Mouse (Mus musculus) MEL (cell line): ENCODE data around the gene Ppp1r3e. TPM values are rescaled to one million over a fixed set of nuclear protein-coding genes. Genes with fewer than 3 reads are reported as not detected.
A peak's percentile ranks its signal among the peaks of the same experiment; 100 is the strongest.

Experiments used
- DNase-seq: peaks from one replicate; pipeline ENCODE4 v3.0.0; 2011; ENCODE audit warnings: low read depth, low spot score
- H3K27ac ChIP-seq: 2 replicates; pipeline ENCODE4 v1.5.1; 2012; ENCODE audit warnings: low read depth, mild to moderate bottlenecking, control low read depth, low read length, moderate library complexity; ENCODE audit not compliant: control insufficient read depth
- H3K27me3 ChIP-seq, 2 experiments: fragments of 150-350 bp in 1 of 2; sonication (generic) in 1 of 2; 2 replicates each; pipeline ENCODE4 v1.6.1; 2012; ENCODE audit warnings: low read length in 2 of 2, mild to moderate bottlenecking in 2 of 2, improper control_type of control experiment in 1 of 2, moderate library complexity in 1 of 2; ENCODE audit not compliant: insufficient read depth in 2 of 2, control insufficient read depth in 1 of 2
- H3K36me3 ChIP-seq, 2 experiments: 2 replicates each; pipeline ENCODE4 v1.6.1; 2012 to 2014; ENCODE audit warnings: low read length in 2 of 2, improper control_type of control experiment in 1 of 2, inconsistent platforms in 1 of 2, mild to moderate bottlenecking in 1 of 2; ENCODE audit not compliant: insufficient read depth in 2 of 2, control insufficient read depth in 1 of 2
- H3K4me1 ChIP-seq, 2 experiments: fragments of 150-350 bp in 1 of 2; sonication (generic) in 1 of 2; 2 replicates each; pipeline ENCODE4 v1.6.1; 2012; ENCODE audit warnings: low read length in 2 of 2, improper control_type of control experiment in 1 of 2, mild to moderate bottlenecking in 1 of 2; ENCODE audit not compliant: insufficient read depth in 2 of 2, control insufficient read depth in 1 of 2
- H3K4me3 ChIP-seq, 2 experiments: fragments of 150-350 bp in 1 of 2; sonication (generic) in 1 of 2; 2 replicates each; pipeline ENCODE4 v1.5.1; 2012; ENCODE audit warnings: low read depth in 2 of 2, low read length in 2 of 2, mild to moderate bottlenecking in 2 of 2, moderate library complexity in 2 of 2, control low read depth in 1 of 2, improper control_type of control experiment in 1 of 2; ENCODE audit not compliant: control insufficient read depth in 1 of 2, insufficient read depth in 1 of 2
- H3K79me2 ChIP-seq: 2 replicates; pipeline ENCODE4 v1.6.1; 2012; ENCODE audit warnings: mild to moderate bottlenecking, low read length, moderate library complexity; ENCODE audit not compliant: control insufficient read depth, poor library complexity, insufficient read depth
- H3K9ac ChIP-seq: 2 replicates; pipeline ENCODE4 v1.6.1; 2012; ENCODE audit warnings: low read depth, mild to moderate bottlenecking, control low read depth, low read length, moderate library complexity; ENCODE audit not compliant: control insufficient read depth, poor library complexity, severe bottlenecking
- H3K9me3 ChIP-seq: fragments of 150-350 bp; sonication (generic); replicated peaks from 2 replicates; pipeline ENCODE4 v1.6.1; 2012; ENCODE audit warnings: mild to moderate bottlenecking, low read length, improper control_type of control experiment, moderate library complexity; ENCODE audit not compliant: insufficient read depth
- CTCF ChIP-seq, 3 experiments: IDR thresholded peaks in 2 of 3; conservative IDR thresholded peaks in 1 of 3; 2 replicates each; pipeline ENCODE4 v1.5.1; 2011 to 2012; ENCODE audit warnings: low read length in 3 of 3, low read depth in 2 of 3, mild to moderate bottlenecking in 2 of 3, improper control_type of control experiment in 1 of 3, inconsistent platforms in 1 of 3, mixed read lengths in 1 of 3, moderate library complexity in 1 of 3; ENCODE audit not compliant: control insufficient read depth in 1 of 3, insufficient read depth in 1 of 3, poor library complexity in 1 of 3, severe bottlenecking in 1 of 3
- ETS1 ChIP-seq: IDR thresholded peaks from 2 replicates; pipeline ENCODE4 v1.6.1; 2012; ENCODE audit warnings: low read depth, mild to moderate bottlenecking, inconsistent platforms, low read length, improper control_type of control experiment, moderate library complexity
- MAFK ChIP-seq: IDR thresholded peaks from 2 replicates; pipeline ENCODE4 v1.6.1; 2011; ENCODE audit warnings: low read depth, mild to moderate bottlenecking, low read length, improper control_type of control experiment, borderline replicate concordance
- MEF2A ChIP-seq: IDR thresholded peaks from 2 replicates; pipeline ENCODE4 v1.6.1; 2014; ENCODE audit warnings: low read depth, mild to moderate bottlenecking, inconsistent platforms, low read length, improper control_type of control experiment; ENCODE audit not compliant: poor library complexity, insufficient replicate concordance, severe bottlenecking; ENCODE audit errors: extremely low read depth
- MYC ChIP-seq: IDR thresholded peaks from 2 replicates; pipeline ENCODE4 v1.6.1; 2011; ENCODE audit warnings: low read depth, mild to moderate bottlenecking, low read length, improper control_type of control experiment, moderate library complexity
- POLR2A ChIP-seq, 2 experiments: IDR thresholded peaks; 2 replicates each; pipeline ENCODE4 v1.6.1; 2011 to 2012; ENCODE audit warnings: low read length in 2 of 2, mild to moderate bottlenecking in 2 of 2, control low read depth in 1 of 2, improper control_type of control experiment in 1 of 2, low read depth in 1 of 2, moderate library complexity in 1 of 2; ENCODE audit not compliant: control insufficient read depth in 1 of 2, insufficient read depth in 1 of 2, poor library complexity in 1 of 2
- RCOR1 ChIP-seq: IDR thresholded peaks from 2 replicates; pipeline ENCODE4 v1.6.1; 2012; ENCODE audit warnings: low read depth, mild to moderate bottlenecking, inconsistent platforms, low read length, improper control_type of control experiment
- SMC3 ChIP-seq: IDR thresholded peaks from 2 replicates; pipeline ENCODE4 v1.6.1; 2011; ENCODE audit warnings: low read depth, low read length, improper control_type of control experiment
- TAL1 ChIP-seq: IDR thresholded peaks from 2 replicates; pipeline ENCODE4 v1.6.1; 2012; ENCODE audit warnings: mild to moderate bottlenecking, inconsistent platforms, low read length, moderate library complexity, mixed read lengths
- TBP ChIP-seq: IDR thresholded peaks from 2 replicates; pipeline ENCODE4 v1.8.0; 2011; ENCODE audit warnings: low read depth, low read length, improper control_type of control experiment
- UBTF ChIP-seq: IDR thresholded peaks from 2 replicates; pipeline ENCODE4 v1.6.1; 2012; ENCODE audit warnings: low read depth, mild to moderate bottlenecking, inconsistent platforms, low read length, improper control_type of control experiment, moderate library complexity, borderline replicate concordance; ENCODE audit not compliant: insufficient read depth
- ZKSCAN1 ChIP-seq: IDR thresholded peaks from 2 replicates; pipeline ENCODE4 v1.6.1; 2012; ENCODE audit warnings: low read depth, mild to moderate bottlenecking, inconsistent platforms, low read length, improper control_type of control experiment, moderate library complexity
- polyA plus RNA-seq, 2 experiments: library from polyadenylated mRNA; stranded (reverse) in 1 of 2; unstranded in 1 of 2; fragments of >175 nt in 1 of 2; fragments of >200 nt in 1 of 2; gene quantifications; 2 replicates each; pipeline versions ENCODE4 v1.2.1 to v1.2.4; 2012; ENCODE audit warnings: low replicate concordance in 2 of 2, low read depth in 1 of 2; ENCODE audit not compliant: insufficient read length in 2 of 2, insufficient read depth in 1 of 2, missing spikeins in 1 of 2
- total RNA-seq: library from RNA; depleted of rRNA; stranded (reverse); fragments of 300-350 nt; gene quantifications from 2 replicates; pipeline ENCODE4 v1.2.3, GENCODE M21; 2012; rRNA removed

Gene Ppp1r3e
- total RNA-seq (0.56 and 0.73 TPM in 2 replicates), polyA plus RNA-seq (1 to 10 TPM in 1 of 2 experiments, not detected in 1; 1.2 TPM)

DNA sequence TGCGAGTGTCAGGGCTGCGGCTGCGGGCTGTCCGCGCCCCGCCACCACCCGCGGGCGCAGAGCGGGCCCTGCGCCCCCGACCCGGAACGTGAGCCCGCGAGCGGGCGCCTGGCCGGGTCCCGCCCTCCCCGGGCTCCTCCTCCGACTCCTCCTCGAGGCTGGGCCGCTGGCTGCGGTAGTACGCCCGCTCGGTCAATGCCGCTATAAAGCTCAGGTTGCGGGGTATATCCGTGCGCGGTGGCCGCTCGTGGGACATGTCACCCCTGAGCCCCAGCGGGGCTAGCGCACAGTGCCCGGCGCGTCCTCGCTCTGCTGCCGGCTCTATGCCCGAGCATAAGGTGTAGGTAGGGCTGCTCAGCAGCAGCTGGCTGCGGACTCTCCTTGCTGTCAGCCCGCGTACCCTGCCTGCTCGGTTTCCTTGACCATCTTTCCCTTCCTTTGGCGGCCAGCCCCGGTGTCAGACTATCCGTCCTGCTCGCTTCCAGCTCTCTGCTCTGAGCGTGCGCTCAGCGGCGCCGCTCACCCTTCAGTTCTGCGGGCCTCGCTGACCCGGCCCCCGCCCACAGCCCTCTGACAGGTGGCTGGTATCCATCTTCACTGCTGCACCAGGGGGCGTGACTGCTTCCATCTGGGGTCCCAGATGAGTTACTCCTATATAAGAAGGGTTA is at the start of gene Ppp1r3e:
TSS of gene Ppp1r3e (minus strand) at position 503 of the 668 bp plus-strand sequence.
- DNase-seq, result peak; percentile 77
- no peak within 1 kb of the TSS for H3K27ac ChIP-seq
- peak within 1 kb of the TSS; percentile 90 for H3K9ac ChIP-seq

DNA sequence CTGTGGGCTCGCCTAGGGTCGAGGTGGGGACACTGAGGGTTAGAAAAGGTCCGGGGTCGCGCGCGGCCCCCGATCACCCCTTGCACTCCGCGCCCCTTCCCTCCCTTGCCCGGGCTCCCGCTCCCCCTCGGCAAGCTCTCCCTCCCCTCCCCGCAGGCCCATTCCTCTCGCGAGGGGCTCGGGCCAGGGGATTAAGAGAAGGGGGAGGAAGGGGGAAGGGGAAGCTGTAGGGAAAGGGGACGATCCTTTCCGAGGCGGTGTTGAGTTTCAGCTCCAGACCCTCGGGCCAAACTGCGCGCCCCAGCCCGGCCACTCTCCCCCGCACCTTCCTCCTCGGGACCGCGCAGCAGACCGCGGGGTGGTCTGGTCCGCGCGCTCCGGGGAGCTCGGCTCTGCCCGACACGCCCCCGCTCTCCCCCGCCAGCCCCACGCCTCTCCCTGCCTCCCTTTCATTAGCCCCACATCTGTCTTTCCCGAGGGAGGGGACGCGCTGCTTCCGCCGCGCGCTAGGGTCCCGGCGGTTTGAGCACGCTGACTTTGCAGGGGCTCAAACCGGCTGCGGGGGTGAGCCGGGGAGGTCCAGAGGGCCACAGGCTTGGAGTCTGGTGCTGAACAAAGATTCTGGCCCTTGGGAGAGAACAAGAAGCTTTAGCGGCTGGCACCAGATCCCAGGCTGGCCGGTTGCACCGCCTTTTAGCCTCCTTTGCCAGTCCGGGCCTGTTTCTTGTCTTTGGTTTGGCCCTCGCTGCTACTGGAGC is 49.2 kb upstream of the Ppp1r3e start:
- DNase-seq, result no peak
- Histone ChIP-seq H3K4me1 (peaks cover 8 to 9% of the 10 kb centered on the region in 2 experiments), H3K4me3 (no peak overlapping the region), H3K79me2 (no peaks in the 10 kb centered on the region), H3K9me3 (no peaks in the 10 kb centered on the region), H3K27me3 (peaks cover 3% of the 10 kb centered on the region in 2 experiments), H3K9ac (no peak overlapping the region), H3K36me3 (no peaks in the 10 kb centered on the region; a peak in 1 of 4 replicates), H3K27ac (no peak overlapping the region)
- TF ChIP-seq TAL1 (no peak), POLR2A (IDR thresholded peaks at IDR 0.05; ENCODE audit: control insufficient read depth in 1 of 2, insufficient read depth in 1 of 2, low read depth in 1 of 2, low read length in 2 of 2, poor library complexity in 1 of 2) (peak in 1 of 2 experiments; percentile 25; a peak in 1 of 4 replicates)

More for the DNA sequence above, at the start of gene Ppp1r3e:
- no peaks in the 10 kb centered on the region for H3K9me3 ChIP-seq
- peaks cover 3 to 14% of the 10 kb centered on the region in 2 experiments for H3K4me1 ChIP-seq
- H3K79me2 ChIP-seq, result peaks cover 2% of the 10 kb centered on the region; the same call in 1 of the 2 replicates
- H3K27me3 ChIP-seq, result no peaks in the 10 kb centered on the region
- H3K36me3 ChIP-seq, result peaks cover 0 to 9% of the 10 kb centered on the region in 2 experiments; a peak in 1 of 4 replicates
- TF ChIP-seq ETS1 (no peak), MEF2A (no peak), SMC3 (no peak), ZKSCAN1 (no peak), MYC (no peak), RCOR1 (no peak), TBP (0 out of 2 replicates have a peak, but pooled peaks have one; percentile 6), UBTF (0 out of 2 replicates have a peak, but pooled peaks have one; percentile 10), MAFK (no peak), CTCF (IDR thresholded peaks at IDR 0.05 in 2 of 3, conservative IDR thresholded peaks at IDR 0.05 in 1 of 3; ENCODE audit: control insufficient read depth in 1 of 3, insufficient read depth in 1 of 3, low read depth in 2 of 3, low read length in 3 of 3, poor library complexity in 1 of 3, severe bottlenecking in 1 of 3) (0 out of 6 replicates have a peak, but pooled peaks of 1 of the 3 experiments have one; percentile 1)
- H3K4me3 ChIP-seq, result peak within 1 kb of the TSS; percentile 90 to 92
